19 mouse cellular contexts compared by ENCODE assay signal in the genomic region with DNA sequence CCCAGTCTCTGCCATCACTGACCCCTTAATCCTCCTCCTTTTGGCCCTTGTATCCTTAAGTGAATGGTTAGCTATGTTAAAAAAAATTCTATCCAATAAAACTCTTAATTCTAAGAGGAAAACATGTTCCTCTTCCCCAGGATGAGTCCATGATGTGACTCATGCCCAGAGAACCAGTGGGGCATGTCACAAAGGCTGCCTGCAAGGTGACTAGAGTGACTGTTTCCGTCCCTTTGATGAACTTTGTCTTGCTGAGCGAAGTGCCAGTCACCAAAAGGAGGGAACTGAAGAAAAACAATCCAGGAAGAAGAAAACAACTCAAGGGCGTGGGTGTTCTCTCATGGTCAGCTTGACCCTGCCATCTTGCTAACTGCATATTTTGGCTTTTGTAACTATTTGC. TPM values are rescaled to one million over a fixed set of nuclear protein-coding genes. Genes with fewer than 3 reads are reported as not detected.
A peak's percentile ranks its signal among the peaks of the same experiment; 100 is the strongest.
DNase-seq lines count a peak whose midpoint lies in the region; ATAC-seq and TF ChIP-seq lines count a peak whose summit lies in the region.
"Had no signal": no experiment of that assay in that cellular context is flagged by ENCODE, and none has a peak within 500 bp of the region (broad histone marks: within the 10 kb centered on the region; RNA-seq: fewer than 3 reads in every experiment).

No protein-coding gene starts in this region.

- POLR2A ChIA-PET in Patski (lab: Charles Lee) = no interaction called here

- in situ Hi-C loops in Patski (cut with MboI; ENCODE audit: low pct_unique_long_range_greater_than_20kb) = no loop called here

- DNase-seq in adrenal gland, adult 8-10 months = peak; percentile 25
- DNase-seq in adrenal gland, postnatal 4 days (ENCODE audit: low spot score in 2 of 2) = no peak
- peak; percentile 65 for DNase-seq in kidney, adult 9 months
- no peak for DNase-seq in kidney, postnatal 10 days
- peak; percentile 53 for DNase-seq in Patski (ENCODE audit: low read depth, low spot score)
- DNase-seq: cerebellum, adult 11-12 months; cerebellum, adult 8-10 months; cerebellum, postnatal 10 days; cerebellum, postnatal 36 days; embryo, embryonic 11 days; forebrain, postnatal 0 days; gastrocnemius, postnatal 14 days; heart, adult 11 months had no signal

- peak; percentile 69 for ATAC-seq in Patski
- ATAC-seq in erythroblast, adult 5-6 weeks (replicated peaks; ENCODE audit: low FRiP score, poor library complexity, severe bottlenecking) = no peak
- ATAC-seq: CD4-positive, CD25-positive, alpha-beta regulatory T cell, adult 4 months; forebrain, embryonic 14.5 days; forebrain, postnatal 0 days; intestine, postnatal 0 days had no signal

- CTCF ChIA-PET in Patski (lab: Charles Lee) = interaction anchor here (1.0 to 1.4 kb wide), 2 partner anchors 12 to 30 kb away, joined by 3 read pairs; no protein-coding TSS in a partner anchor

- no peak for TF ChIP-seq CTCF in Patski (IDR thresholded peaks at IDR 0.05)

- no peaks in the 10 kb centered on the region for H3K27me3 ChIP-seq in Patski
- H3K27me3 ChIP-seq: hindbrain, embryonic 12.5 days; hindbrain, embryonic 15.5 days had no signal

RNA-seq across cellular contexts. Expression of a gene that starts 17.4 kb away (rescaled TPM):
- total RNA-seq in adrenal gland, adult 8-10 months (2022) = 10 to 100 TPM; 25.6 to 38.0 (median 30.8) TPM
- total RNA-seq in adrenal gland, postnatal 4 days (2021) = 10 to 100 TPM; 26.3 TPM
- 35.2 TPM for polyA plus RNA-seq in Patski (2021)
- total RNA-seq in erythroblast, adult 5-6 weeks (2015; ENCODE audit: low replicate concordance) = 2.1 and 4.8 TPM in 2 replicates
- total RNA-seq in erythroblast, adult 5-6 weeks (2017; ENCODE audit: low replicate concordance) = 7.8 and 13.7 TPM in 2 replicates

RNA-seq across cellular contexts. Expression of a gene that starts 30.5 kb away (rescaled TPM):
- 10 to 100 TPM; 17.1 to 33.5 (median 23.8) TPM for total RNA-seq in adrenal gland, adult 8-10 months (2022)
- 10 to 100 TPM; 30.7 to 34.4 TPM for total RNA-seq in adrenal gland, postnatal 4 days (2021)
- polyA plus RNA-seq in Patski (2021) = 54.5 TPM
- total RNA-seq in erythroblast, adult 5-6 weeks (2015; ENCODE audit: low replicate concordance) = 1.2 and 1.9 TPM in 2 replicates
- total RNA-seq in erythroblast, adult 5-6 weeks (2017; ENCODE audit: low replicate concordance) = 0.28 TPM in 1 of 2 replicates, not detected in the other

RNA-seq across cellular contexts. Expression of a gene that starts 45.9 kb away (rescaled TPM):
- total RNA-seq in adrenal gland, adult 8-10 months (2022) = 100 to 1,000 TPM; 235 to 259 (median 252) TPM
- 100 to 1,000 TPM; 231 to 238 TPM for total RNA-seq in adrenal gland, postnatal 4 days (2021)
- 239 TPM for polyA plus RNA-seq in Patski (2021)
- 183 and 206 TPM in 2 replicates for total RNA-seq in erythroblast, adult 5-6 weeks (2015; ENCODE audit: low replicate concordance)
- total RNA-seq in erythroblast, adult 5-6 weeks (2017; ENCODE audit: low replicate concordance) = 81.3 and 93.7 TPM in 2 replicates

Comparison
In these comparisons a context has a peak if more than half of its experiments do, and no peak if none do; other contexts are left out.
1. DNase-seq: peak in adrenal gland, adult 8-10 months (single experiment), kidney, adult 9 months (single experiment) and Patski (single experiment); none in adrenal gland, postnatal 4 days (0 of 2) and kidney, postnatal 10 days (single experiment).
2. RNA of a gene that starts 30.5 kb away (total RNA-seq): 30.7 to 34.4 TPM in adrenal gland, postnatal 4 days and 17.1 to 33.5 TPM in adrenal gland, adult 8-10 months; 0.28 to 1.9 TPM in erythroblast, adult 5-6 weeks; every median in the first group is over 4 times any median in the second.